Mouse (Mus musculus) midbrain, embryonic 14.5 days (tissue): ENCODE measurements around the gene Pde3a. TPM values are rescaled to one million over a fixed set of nuclear protein-coding genes. Genes with fewer than 3 reads are reported as not detected.

ENCODE experiments used
- ATAC-seq: fragments of 200-750 bp; cut with Nextera tagmentation; 2 replicates; pipeline ENCODE4 v1.8.0; 2017; ENCODE audit warnings: moderate number of reproducible peaks, moderate library complexity; ENCODE audit not compliant: low FRiP score, low TSS enrichment
- DNase-seq: peaks from one replicate; pipeline ENCODE4 v3.0.0-alpha.2; 2015
- H3K27ac ChIP-seq: fragments of 300-500 bp; sonication (generic); replicated peaks from 2 replicates; pipeline ENCODE4 v1.5.1; 2014; ENCODE audit warnings: mild to moderate bottlenecking, low read depth, low read length, moderate library complexity
- H3K27me3 ChIP-seq: fragments of 300-500 bp; sonication (generic); 2 replicates; pipeline ENCODE4 v1.6.1; 2014; ENCODE audit warnings: low read length, control low read depth, mixed read lengths; ENCODE audit not compliant: control insufficient read depth, insufficient read depth
- H3K36me3 ChIP-seq: fragments of 300-500 bp; sonication (generic); 2 replicates; pipeline ENCODE4 v1.6.1; 2014; ENCODE audit warnings: low read length, control low read depth; ENCODE audit not compliant: control insufficient read depth, insufficient read depth
- H3K4me1 ChIP-seq: fragments of 300-500 bp; sonication (generic); 2 replicates; pipeline ENCODE4 v1.6.1; 2014; ENCODE audit warnings: mild to moderate bottlenecking, antibody characterized with exemption, low read length, control low read depth; ENCODE audit not compliant: control insufficient read depth, insufficient read depth
- H3K4me2 ChIP-seq: fragments of 300-500 bp; sonication (generic); 2 replicates; pipeline ENCODE4 v1.6.1; 2014; ENCODE audit warnings: mild to moderate bottlenecking, low read length, moderate library complexity
- H3K4me3 ChIP-seq: fragments of 300-500 bp; sonication (generic); replicated peaks from 2 replicates; pipeline ENCODE4 v1.5.1; 2014; ENCODE audit warnings: low read depth, low read length
- H3K9ac ChIP-seq: fragments of 300-500 bp; sonication (generic); replicated peaks from 2 replicates; pipeline ENCODE4 v1.6.1; 2014; ENCODE audit warnings: mild to moderate bottlenecking, low read length, moderate library complexity
- H3K9me3 ChIP-seq: fragments of 300-500 bp; sonication (generic); 2 replicates; pipeline ENCODE4 v1.6.1; 2016; ENCODE audit warnings: low read length, control low read depth, mixed read lengths; ENCODE audit not compliant: control insufficient read depth
- WGBS: fragments of 180-500 bp; shearing (Covaris S2); extraction: QIAGEN DNeasy Blood & Tissue Kit; methylation state at CpG from one replicate; pipeline ENCODE4 v1.1.7; 2014; 5-methylcytosine and 5-hydroxymethylcytosine counted together
- polyA plus RNA-seq: library from polyadenylated mRNA; unstranded; fragments of >200 nt; fragmentation: Nextera tagmentation; extraction: Ambion mirVana; gene quantifications from 2 replicates; pipeline ENCODE4 v1.2.1, GENCODE M21; 2014

Gene Pde3a
- polyA plus RNA-seq, 1 experiment from 2014 or later: 3.1 TPM

DNA sequence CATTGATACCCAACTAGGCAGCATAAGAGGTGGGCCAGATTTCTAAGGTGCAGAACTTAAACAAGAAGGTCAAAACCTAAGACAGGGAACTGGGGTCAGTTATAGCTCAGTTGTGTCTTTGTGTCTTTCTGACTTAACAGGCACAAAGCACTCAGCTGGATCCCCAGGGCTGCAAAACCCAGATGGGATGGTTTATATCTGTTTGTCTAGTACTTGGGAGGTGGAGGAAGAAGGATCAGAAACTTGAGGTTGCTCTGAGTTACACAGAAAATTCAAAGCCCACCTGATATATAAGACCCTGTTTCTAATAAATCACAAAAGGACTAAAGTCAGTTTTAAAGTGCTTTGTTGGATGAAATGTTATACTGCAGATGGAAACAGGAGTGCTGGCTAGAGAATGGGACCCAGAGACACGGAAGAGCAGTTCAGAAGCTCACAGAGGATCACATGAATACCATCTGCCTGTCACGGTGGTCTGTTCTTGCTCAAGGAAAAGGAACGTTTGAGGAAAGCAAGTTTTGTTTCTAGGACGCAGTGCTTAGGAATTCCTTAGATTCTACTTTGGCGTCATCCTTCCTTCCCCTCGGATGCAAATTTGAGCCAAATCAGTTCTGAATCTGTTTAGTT is 16.2 kb upstream of the Pde3a start:
- WGBS: 46% methylated on average over 6 of the region's 6 CpGs
- no peaks in the 10 kb centered on the region for H3K36me3 ChIP-seq
- no peaks in the 10 kb centered on the region for H3K4me1 ChIP-seq
- no peak overlapping the region for H3K4me3 ChIP-seq
- H3K9ac ChIP-seq: no peak overlapping the region
- no peaks in the 10 kb centered on the region for H3K9me3 ChIP-seq
- no peak for DNase-seq
- ATAC-seq: no peak
- no peak overlapping the region for H3K4me2 ChIP-seq
- H3K27me3 ChIP-seq: no peaks in the 10 kb centered on the region
- H3K27ac ChIP-seq: no peak overlapping the region

DNA sequence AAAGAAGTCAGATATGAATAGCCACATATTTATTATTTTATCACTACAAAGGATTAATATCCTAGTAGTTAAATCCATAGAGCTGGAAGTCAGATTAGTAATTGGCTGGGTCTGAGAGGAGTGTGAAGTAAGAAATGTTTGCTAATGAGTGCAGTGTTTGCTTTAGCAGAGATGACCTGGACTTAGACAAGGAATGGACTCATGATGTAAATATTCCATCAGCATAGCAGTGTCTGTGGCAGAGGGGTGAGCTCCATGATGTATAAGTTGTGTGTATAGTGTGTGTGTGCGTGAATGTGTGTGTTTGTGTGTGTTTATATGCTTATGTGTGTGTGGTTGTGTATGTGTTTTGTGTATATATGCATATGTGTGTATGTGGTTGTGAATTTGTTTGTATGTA is 7.3 kb upstream of the Pde3a start:
- ATAC-seq: no peak
- Histone ChIP-seq H3K4me2 (no peak overlapping the region), H3K4me1 (no peaks in the 10 kb centered on the region), H3K27me3 (no peaks in the 10 kb centered on the region), H3K9me3 (no peaks in the 10 kb centered on the region), H3K27ac (no peak overlapping the region), H3K36me3 (no peaks in the 10 kb centered on the region), H3K4me3 (no peak overlapping the region), H3K9ac (no peak overlapping the region)
- DNase-seq: no peak
- 90% methylated on average over 1 of the region's 1 CpGs for WGBS

DNA sequence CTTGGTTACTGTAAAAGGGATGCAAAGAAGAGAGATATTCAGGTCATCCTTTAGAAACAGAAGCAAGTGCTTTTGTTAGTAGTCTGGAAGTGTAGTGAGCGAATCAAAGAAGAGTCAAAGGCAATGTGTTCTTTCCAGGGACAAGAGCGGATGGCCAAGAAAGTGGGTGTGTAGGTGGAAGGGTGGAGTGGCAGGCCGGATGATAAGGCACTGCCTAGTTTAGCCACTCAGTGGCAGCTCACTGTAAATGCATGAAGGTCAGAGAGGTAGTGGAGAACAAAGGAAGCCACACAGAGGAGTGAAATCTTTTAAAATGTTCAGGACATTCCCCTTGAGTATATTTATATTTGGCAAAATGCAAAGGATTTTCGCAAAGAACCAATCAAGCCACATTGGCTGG is 4.0 kb upstream of the Pde3a start:
- Histone ChIP-seq H3K9me3 (no peaks in the 10 kb centered on the region), H3K36me3 (no peaks in the 10 kb centered on the region), H3K4me2 (no peak overlapping the region), H3K4me1 (no peaks in the 10 kb centered on the region), H3K4me3 (no peak overlapping the region), H3K27me3 (no peaks in the 10 kb centered on the region; the same call in 1 of the 2 replicates), H3K9ac (no peak overlapping the region), H3K27ac (no peak overlapping the region)
- DNase-seq (no peak), ATAC-seq (no peak)
- WGBS: 95% methylated on average over 4 of the region's 4 CpGs

DNA sequence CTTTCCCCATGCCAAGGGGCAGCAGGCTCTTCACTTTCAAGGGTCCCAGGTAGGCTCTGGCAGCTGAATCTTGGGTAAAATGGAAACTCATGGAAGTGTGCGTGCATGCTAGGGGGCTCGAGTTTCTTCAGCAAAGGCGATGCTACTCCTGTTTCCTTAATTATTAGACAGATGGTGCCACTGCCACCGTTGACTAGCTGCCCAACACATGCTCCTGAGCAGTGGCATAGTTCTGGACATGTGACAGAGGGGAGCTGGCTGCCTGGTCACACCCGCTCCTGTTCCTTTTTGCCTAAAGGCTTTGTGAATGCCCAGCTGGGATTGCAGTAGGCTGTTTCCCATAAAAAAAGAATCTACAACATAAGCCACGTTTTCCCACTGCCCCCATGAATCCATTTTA is 2.7 kb upstream of the Pde3a start:
- Histone ChIP-seq H3K4me2 (no peak overlapping the region), H3K36me3 (no peaks in the 10 kb centered on the region), H3K27me3 (peaks cover 8% of the 10 kb centered on the region; the same call in 1 of the 2 replicates), H3K9me3 (no peaks in the 10 kb centered on the region), H3K27ac (no peak overlapping the region), H3K4me3 (no peak overlapping the region), H3K4me1 (no peaks in the 10 kb centered on the region), H3K9ac (no peak overlapping the region)
- no peak for ATAC-seq
- WGBS: 80% methylated on average over 6 of the region's 6 CpGs
- no peak for DNase-seq

DNA sequence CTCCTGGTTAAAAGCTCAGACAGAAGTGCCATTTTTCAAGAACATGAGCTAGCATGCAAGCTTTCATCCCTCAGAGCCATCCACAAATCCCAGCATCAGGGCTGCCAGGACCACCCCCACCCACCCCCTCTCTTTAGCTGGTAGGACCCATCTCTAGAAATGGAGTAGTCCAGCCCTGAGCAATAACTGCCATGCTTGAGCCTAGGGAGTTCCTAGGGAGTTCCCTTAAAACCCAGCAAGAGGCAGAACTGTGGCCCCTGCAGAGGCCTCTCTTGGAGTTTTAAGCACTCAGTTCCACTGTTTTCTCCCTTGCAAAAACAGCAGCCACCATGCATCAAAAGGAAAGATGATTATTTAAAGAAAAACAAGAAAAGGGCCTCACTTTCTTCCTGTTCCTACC is 988 bp upstream of the Pde3a start:
- DNase-seq (no peak), ATAC-seq (no peak)
- H3K9me3 ChIP-seq: no peaks in the 10 kb centered on the region
- no peak overlapping the region for H3K9ac ChIP-seq
- H3K27me3 ChIP-seq: peaks cover 12% of the 10 kb centered on the region; the same call in 1 of the 2 replicates
- no peaks in the 10 kb centered on the region for H3K4me1 ChIP-seq
- peak overlapping the region; percentile 68; the same call in 1 of the 2 replicates for H3K4me3 ChIP-seq
- peak overlapping the region; percentile 97 for H3K4me2 ChIP-seq
- H3K27ac ChIP-seq: no peak overlapping the region
- no peaks in the 10 kb centered on the region for H3K36me3 ChIP-seq

DNA sequence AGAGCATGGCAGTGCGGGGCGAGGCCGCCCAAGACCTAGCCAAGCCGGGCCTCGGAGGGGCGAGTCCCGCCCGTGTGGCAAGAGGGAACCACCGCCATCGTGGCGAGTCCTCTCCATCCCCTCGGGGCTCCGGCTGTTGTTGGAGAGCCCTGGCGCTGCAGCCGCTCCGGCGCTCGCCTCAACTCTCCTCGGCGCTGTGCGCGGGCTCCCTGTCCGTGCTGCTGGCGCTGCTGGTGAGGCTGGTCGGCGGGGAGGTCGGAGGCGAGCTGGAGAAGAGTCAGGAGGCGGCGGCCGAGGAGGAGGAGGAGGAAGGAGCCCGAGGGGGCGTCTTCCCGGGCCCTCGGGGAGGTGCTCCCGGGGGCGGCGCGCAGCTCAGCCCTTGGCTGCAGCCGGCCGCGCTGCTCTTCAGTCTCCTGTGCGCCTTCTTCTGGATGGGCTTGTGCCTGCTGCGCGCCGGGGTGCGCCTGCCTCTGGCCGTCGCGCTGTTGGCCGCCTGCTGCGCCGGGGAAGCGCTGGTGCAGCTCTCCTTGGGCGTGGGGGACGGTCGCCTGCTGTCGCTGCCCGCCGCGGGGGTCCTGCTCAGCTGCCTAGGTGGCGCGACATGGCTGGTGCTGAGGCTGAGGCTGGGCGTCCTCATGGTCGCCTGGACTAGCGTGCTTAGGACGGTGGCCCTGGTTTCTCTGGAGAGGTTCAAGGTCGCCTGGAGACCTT is 671 bp downstream of the Pde3a start:
- Histone ChIP-seq H3K4me3 (peak overlapping the region; percentile 68), H3K9me3 (no peaks in the 10 kb centered on the region), H3K9ac (peak overlapping the region; percentile 62), H3K4me1 (no peaks in the 10 kb centered on the region), H3K27me3 (peaks cover 12% of the 10 kb centered on the region; the same call in 1 of the 2 replicates), H3K27ac (peak overlapping the region; percentile 41; the same call in 1 of the 2 replicates), H3K4me2 (peak overlapping the region; percentile 97), H3K36me3 (no peaks in the 10 kb centered on the region)
- under 1% methylated on average over 59 of the region's 68 CpGs for WGBS
- peak; percentile 85 for ATAC-seq
- DNase-seq: peak; percentile 80

DNA sequence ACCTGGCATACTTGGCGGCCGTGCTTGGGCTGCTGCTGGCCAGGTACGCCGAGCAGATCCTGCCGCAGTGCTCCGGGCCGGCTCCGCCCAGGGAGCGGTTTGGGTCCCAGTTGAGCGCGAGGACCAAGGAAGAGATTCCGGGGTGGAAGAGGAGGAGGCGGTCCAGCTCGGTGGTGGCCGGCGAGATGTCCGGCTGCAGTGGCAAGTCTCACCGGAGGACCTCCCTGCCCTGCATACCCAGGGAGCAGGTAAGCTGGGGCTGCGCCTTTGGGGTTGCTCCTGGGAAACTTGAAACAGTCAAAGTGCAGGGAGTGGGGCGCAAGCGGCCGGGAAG is 1.2 kb downstream of the Pde3a start:
- H3K4me2 ChIP-seq: peak overlapping the region; percentile 97
- WGBS: 3% methylated on average over 22 of the region's 22 CpGs
- ATAC-seq: no peak
- no peak overlapping the region for H3K27ac ChIP-seq
- H3K9ac ChIP-seq: peak overlapping the region; percentile 62
- no peaks in the 10 kb centered on the region for H3K9me3 ChIP-seq
- no peak for DNase-seq
- H3K36me3 ChIP-seq: no peaks in the 10 kb centered on the region
- peaks cover 12% of the 10 kb centered on the region; the same call in 1 of the 2 replicates for H3K27me3 ChIP-seq
- H3K4me3 ChIP-seq: peak overlapping the region; percentile 68
- H3K4me1 ChIP-seq: 0 out of 2 replicates have a peak, but pooled peaks cover 4% of the 10 kb centered on the region

DNA sequence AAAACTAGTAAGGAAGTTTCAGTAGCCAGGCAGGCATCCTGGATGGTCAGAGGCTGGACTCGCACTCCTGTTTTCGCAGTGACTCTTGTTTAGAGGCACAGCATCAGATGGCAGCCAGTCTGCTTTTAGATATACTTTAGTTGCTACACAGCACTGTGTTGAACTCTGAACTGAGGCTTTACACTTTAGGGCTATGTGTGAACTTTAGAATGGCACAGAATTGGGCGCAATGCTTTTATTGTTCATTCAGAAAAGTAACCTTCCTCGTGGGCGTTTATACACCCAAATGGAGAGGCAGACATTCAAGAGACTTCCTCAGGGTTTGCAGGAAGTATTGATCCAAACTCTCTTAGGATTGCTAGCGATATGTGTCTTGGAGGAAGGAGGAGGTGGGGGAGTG is 1.9 kb downstream of the Pde3a start:
- Histone ChIP-seq H3K4me3 (peak overlapping the region; percentile 68; the same call in 1 of the 2 replicates), H3K27ac (no peak overlapping the region), H3K4me2 (peak overlapping the region; percentile 97), H3K9me3 (no peaks in the 10 kb centered on the region), H3K4me1 (0 out of 2 replicates have a peak, but pooled peaks cover 4% of the 10 kb centered on the region), H3K9ac (no peak overlapping the region), H3K27me3 (peaks cover 12% of the 10 kb centered on the region; the same call in 1 of the 2 replicates), H3K36me3 (no peaks in the 10 kb centered on the region)
- 60% methylated on average over 6 of the region's 6 CpGs for WGBS
- DNase-seq: no peak
- ATAC-seq: no peak

DNA sequence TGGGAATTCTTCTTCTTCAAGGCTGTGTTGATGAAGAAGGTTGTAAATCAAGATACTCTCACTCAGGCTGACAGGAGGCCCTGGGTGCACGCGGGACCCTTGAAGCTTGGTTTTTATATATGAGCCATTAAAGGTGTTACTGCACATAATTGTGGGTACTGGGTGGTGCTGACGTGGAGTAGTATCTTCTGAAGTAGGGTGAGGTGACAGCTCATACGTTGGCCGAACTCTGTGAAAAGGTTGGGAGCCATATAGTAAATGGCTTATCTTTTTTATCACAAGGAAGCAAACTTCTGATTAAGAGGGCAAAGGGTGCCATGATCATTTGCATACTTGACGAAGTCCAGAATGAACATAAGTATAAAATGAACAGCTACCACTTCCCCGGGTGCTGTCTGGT is 3.5 kb downstream of the Pde3a start:
- no peak for DNase-seq
- H3K9me3 ChIP-seq: no peaks in the 10 kb centered on the region
- H3K4me1 ChIP-seq: 0 out of 2 replicates have a peak, but pooled peaks cover 4% of the 10 kb centered on the region
- no peak overlapping the region for H3K9ac ChIP-seq
- H3K27me3 ChIP-seq: peaks cover 12% of the 10 kb centered on the region; the same call in 1 of the 2 replicates
- H3K4me2 ChIP-seq: 0 out of 2 replicates have a peak overlapping the region, but pooled peaks have one; percentile 13
- no peak overlapping the region for H3K4me3 ChIP-seq
- no peaks in the 10 kb centered on the region for H3K36me3 ChIP-seq
- H3K27ac ChIP-seq: no peak overlapping the region
- no peak for ATAC-seq
- 93% methylated on average over 7 of the region's 7 CpGs for WGBS
